8 mouse cellular contexts compared by ENCODE assay signal in genomic region chr12:109459481-109460401, GRCm38 (mm10). TPM values are rescaled to one million over a fixed set of nuclear protein-coding genes. Genes with fewer than 3 reads are reported as not detected.
A peak's percentile ranks its signal among the peaks of the same experiment; 100 is the strongest.
DNase-seq lines count a peak whose midpoint lies in the region; ATAC-seq and TF ChIP-seq lines count a peak whose summit lies in the region.

No protein-coding gene starts in this region.

- TF ChIP-seq POLR2A in lung, adult 2 months (IDR thresholded peaks at IDR 0.05; ENCODE audit: borderline replicate concordance, extremely low read depth, low read depth, low read length): no peak

- H3K27me3 ChIP-seq in lung, embryonic 14.5 days (ENCODE audit: insufficient read depth, low read length): no peaks in the 10 kb centered on the region
- peaks cover 100% of the 10 kb centered on the region for H3K27me3 ChIP-seq in midbrain, embryonic 10.5 days (ENCODE audit: low read depth, poor library complexity, severe bottlenecking)

- H3K9me3 ChIP-seq in lung, embryonic 14.5 days (ENCODE audit: low read depth, low read length): no peaks in the 10 kb centered on the region
- H3K9me3 ChIP-seq in midbrain, embryonic 10.5 days (replicated peaks): no peaks in the 10 kb centered on the region

- H3K27ac ChIP-seq in lung, embryonic 14.5 days (ENCODE audit: low read depth): no peak overlapping the region
- H3K27ac ChIP-seq in midbrain, embryonic 10.5 days (replicated peaks): peak overlapping the region; percentile 63; the same call in 1 of the 2 replicates

- H3K9ac ChIP-seq in lung, embryonic 14.5 days: no peak overlapping the region; the same call in 1 of the 2 replicates

- no peak overlapping the region for H3K4me3 ChIP-seq in lung, embryonic 14.5 days (ENCODE audit: low read depth, low read length)
- no peak overlapping the region for H3K4me3 ChIP-seq in lung, adult 2 months (replicated peaks; ENCODE audit: extremely low read depth, low read depth, low read length)
- H3K4me3 ChIP-seq in midbrain, embryonic 10.5 days: peak overlapping the region; percentile 40

- peak overlapping the region; percentile 32; the same call in 1 of the 2 replicates for H3K4me2 ChIP-seq in lung, embryonic 14.5 days

- DNase-seq in lung, embryonic 14.5 days: peak; percentile 60
- DNase-seq in lung, adult 2 months: no peak
- DNase-seq in midbrain, embryonic 10.5 days (ENCODE audit: low spot score): peak; percentile 23
- peak; percentile 47 for DNase-seq in thymus, postnatal 25 days
- no peak for DNase-seq in spleen, postnatal 36 days (ENCODE audit: low spot score in 2 of 2)
- DNase-seq in urinary bladder, postnatal 10 days (ENCODE audit: low spot score): no peak
- no peak for DNase-seq in kidney, postnatal 10 days

- peaks cover 13% of the 10 kb centered on the region for H3K36me3 ChIP-seq in lung, embryonic 14.5 days (ENCODE audit: insufficient read depth)
- peaks cover 6% of the 10 kb centered on the region; the same call in 1 of the 2 replicates for H3K36me3 ChIP-seq in midbrain, embryonic 10.5 days

- whole genome bisulfite sequencing in lung, embryonic 14.5 days: 41% methylated on average over 49 of the region's 49 CpGs
- 40% methylated on average over 49 of the region's 49 CpGs for WGBS in lung, adult 2 months
- WGBS in midbrain, embryonic 10.5 days: 27% methylated on average over 49 of the region's 49 CpGs

- H3K4me1 ChIP-seq in lung, embryonic 14.5 days (ENCODE audit: insufficient read depth): peaks cover 33% of the 10 kb centered on the region
- no peaks in the 10 kb centered on the region for H3K4me1 ChIP-seq in lung, adult 2 months (ENCODE audit: control insufficient read depth, insufficient read depth, low read length)
- H3K4me1 ChIP-seq in midbrain, embryonic 10.5 days: peaks cover 59% of the 10 kb centered on the region

- TF ChIP-seq CTCF in lung, embryonic 14.5 days (IDR thresholded peaks at IDR 0.05; ENCODE audit: low read depth): no peak
- TF ChIP-seq CTCF in lung, adult 2 months (IDR thresholded peaks at IDR 0.05; ENCODE audit: insufficient read depth, low read length): no peak

- ATAC-seq in lung, embryonic 14.5 days (ENCODE audit: insufficient read depth): peak; percentile 22; the same call in 1 of the 2 replicates
- ATAC-seq in granulocyte monocyte progenitor cell, adult 5-6 weeks (replicated peaks; ENCODE audit: poor library complexity, severe bottlenecking): 0 out of 2 replicates have a peak, but pooled peaks have one; percentile 26

RNA-seq across cellular contexts. Expression of gene Dlk1, which starts 7.1 kb away (rescaled TPM):
- 468 and 481 TPM in 2 replicates for polyA plus RNA-seq in lung, embryonic 14.5 days (2014; fragmentation: Nextera tagmentation; extraction: Ambion mirVana)
- polyA plus RNA-seq in lung, adult 2 months (2012; rRNA removed): 0.42 and 0.44 TPM in 2 replicates
- total RNA-seq in granulocyte monocyte progenitor cell, adult 5-6 weeks (2014; fragmentation: Nextera tagmentation): not detected in 2 replicates
- not detected in 2 replicates for total RNA-seq in granulocyte monocyte progenitor cell, adult 5-6 weeks (2017)
- polyA plus RNA-seq in midbrain, embryonic 10.5 days (2016; fragmentation: Nextera tagmentation; extraction: Ambion mirVana): 107 and 118 TPM in 2 replicates

Comparison
In these comparisons a context has a peak if more than half of its experiments do, and no peak if none do; other contexts are left out.
1. DNase-seq: peak in lung, embryonic 14.5 days (single experiment), midbrain, embryonic 10.5 days (single experiment) and thymus, postnatal 25 days (single experiment); none in lung, adult 2 months (single experiment), spleen, postnatal 36 days (0 of 2), urinary bladder, postnatal 10 days (single experiment) and kidney, postnatal 10 days (single experiment).
2. RNA of gene Dlk1, which starts 7.1 kb away (polyA plus RNA-seq): 468 to 481 TPM in lung, embryonic 14.5 days and 107 to 118 TPM in midbrain, embryonic 10.5 days; 0.42 to 0.44 TPM in lung, adult 2 months; every median in the first group is over 10 times any median in the second.